Mouse (Mus musculus): ENCODE measurements at regions not wholly inside any gene's neighbourhood (a gene's known extent, or its start where the extent isn't known, plus 50 kb on each side); places are given as distances from the start of the nearest gene placed in this dataset.
"Not testable (repeated sequence)": the region's sequence is repeated elsewhere in the genome, so short reads cannot be mapped to it uniquely, and the experiment has no call there.

DNA sequence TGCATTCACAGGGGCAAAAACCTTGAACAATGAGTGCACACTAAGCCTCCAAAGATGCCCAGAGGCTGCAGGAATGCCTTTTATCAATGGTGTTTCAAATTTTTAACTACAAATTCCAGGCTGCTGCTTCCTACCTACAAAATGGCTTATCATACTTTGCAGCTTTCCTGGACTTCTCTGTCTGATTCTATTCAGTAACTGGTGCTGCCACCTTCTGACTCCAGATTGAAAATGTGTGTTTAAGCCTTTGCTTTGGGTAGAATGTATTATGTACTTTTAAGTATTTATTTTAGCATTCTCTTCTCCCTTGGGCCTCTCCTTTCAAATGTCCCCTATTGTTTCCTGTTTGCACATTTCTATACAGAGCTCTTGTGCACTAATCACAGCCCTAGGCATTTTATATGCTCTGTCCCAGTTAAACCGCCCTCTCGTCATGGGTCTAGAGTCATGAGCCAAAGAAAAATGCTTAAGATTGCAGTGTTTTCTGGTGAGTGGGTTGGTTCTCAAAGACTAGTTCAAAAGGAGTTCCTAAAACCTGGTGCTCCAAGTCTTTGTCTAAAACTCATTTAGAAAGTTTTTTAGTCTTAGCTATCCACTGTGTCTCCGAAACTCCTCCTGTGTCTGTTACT lies 472.3 kb upstream of the Dpp10 start:
- peak; percentile 8 to 48 for DNase-seq (ENCODE audit: low spot score in 2 of 2)

DNA sequence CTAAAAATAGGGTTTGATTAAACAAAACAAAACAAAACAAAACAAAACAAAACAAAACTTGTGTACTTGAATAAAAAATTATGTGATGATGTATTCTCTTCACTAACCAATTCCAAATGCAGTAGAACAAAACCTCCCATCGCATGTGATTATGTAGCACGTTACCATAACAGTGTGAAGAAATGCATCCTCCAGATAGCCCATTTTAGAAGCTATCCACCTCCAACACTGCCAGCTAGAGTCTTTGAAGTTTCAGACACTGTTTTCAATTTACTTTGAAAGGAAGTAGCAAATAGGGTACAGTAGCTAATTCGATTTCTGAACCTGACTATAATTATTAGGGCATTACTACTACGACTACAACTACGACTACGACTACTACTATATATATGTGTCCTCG lies 465.1 kb upstream of the Dpp10 start:
- no peak for DNase-seq (ENCODE audit: low spot score in 2 of 2)

- no peak for DNase-seq (ENCODE audit: low spot score in 2 of 2)
Observed at GRCm38 (mm10) chr1:124488456-124488855, 443.1 kb upstream of the Dpp10 start.

DNA sequence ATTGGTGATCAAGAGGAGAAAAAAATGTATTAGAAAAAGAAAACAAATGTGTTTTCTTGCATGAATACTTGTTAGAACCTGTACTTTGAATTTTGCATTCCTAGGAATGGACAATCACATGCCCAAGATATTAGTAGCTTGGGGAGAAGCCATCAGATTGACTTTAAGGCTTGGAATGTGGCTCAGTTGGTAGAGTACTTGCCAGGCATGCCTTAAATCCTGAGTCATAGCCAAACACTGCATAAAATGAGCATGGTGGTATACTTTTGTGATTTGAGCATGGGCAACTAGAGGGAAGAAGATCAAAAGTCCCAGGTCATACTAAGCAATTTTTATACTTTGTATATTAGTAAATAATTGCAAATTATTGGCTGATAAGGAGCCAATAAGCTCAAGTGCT lies 442.6 kb upstream of the Dpp10 start:
- DNase-seq (ENCODE audit: low spot score in 2 of 2): no peak

GRCm38 (mm10) chr1:124450128-124450527 lies 404.8 kb upstream of the Dpp10 start:
- peak in 1 of 2 experiments; percentile 17 for DNase-seq (ENCODE audit: low spot score in 2 of 2)

DNA sequence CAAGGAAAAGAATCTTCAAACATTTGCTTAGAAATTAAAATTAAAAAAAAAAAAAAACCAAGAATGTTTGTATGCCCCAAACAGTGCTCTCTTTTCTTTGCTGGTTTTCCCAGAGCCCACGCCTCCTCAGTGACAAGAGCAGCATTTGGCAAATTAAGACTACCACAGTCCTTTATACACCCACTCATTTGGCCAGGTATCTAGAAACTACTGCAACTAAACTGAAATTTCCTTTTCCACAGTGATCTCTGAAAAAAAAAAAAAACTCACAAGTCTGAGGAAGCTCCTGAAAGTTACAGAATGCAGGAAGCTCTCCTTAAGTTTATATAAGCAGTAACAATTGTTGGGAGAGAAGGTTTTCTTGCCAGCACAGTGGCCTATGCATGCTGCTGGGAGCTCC lies 394.2 kb upstream of the Dpp10 start:
- DNase-seq (ENCODE audit: low spot score in 2 of 2): no peak

DNA sequence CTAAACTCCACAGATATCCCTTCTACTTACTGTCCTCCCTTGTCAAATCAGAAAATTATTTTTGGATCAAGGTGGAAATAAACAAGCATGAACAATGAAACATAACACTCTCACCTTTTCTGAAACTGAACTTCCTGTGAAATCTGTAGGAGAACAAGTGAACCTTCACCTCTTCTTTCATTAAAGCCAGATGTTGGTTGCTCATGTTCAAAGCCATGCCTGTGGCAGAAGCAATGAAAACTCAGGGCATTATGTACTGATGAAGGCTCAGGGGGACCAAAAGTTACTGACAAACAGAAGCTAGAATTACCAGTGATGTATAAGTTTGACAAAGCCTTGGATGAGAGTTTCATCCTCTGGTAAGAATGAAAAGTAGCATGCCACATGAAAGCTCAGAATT lies 390.5 kb upstream of the Dpp10 start:
- DNase-seq (ENCODE audit: low spot score in 2 of 2): no peak

- DNase-seq (ENCODE audit: low spot score in 2 of 2): no peak
Observed at GRCm38 (mm10) chr1:124429583-124429982, 384.2 kb upstream of the Dpp10 start.

DNA sequence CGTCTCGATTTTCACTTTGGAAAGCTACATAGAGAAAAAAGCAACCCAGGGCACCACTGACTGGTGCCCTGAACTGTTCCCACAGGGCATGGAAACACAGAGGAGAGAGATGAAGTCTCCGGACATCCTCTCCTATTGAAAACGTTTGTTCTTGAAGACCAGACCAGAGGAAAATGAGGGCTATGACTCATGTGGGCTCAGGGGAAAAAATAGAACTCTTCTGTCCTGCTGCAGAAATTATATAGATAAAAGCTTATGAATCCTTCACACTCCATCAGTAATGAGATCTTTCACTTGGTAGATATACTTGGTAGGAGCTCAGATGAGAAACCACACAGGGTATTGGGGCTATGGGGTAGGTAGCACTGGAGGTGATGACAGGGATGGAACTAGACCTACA lies 371.4 kb upstream of the Dpp10 start:
- no peak for DNase-seq (ENCODE audit: low spot score in 2 of 2)

DNA sequence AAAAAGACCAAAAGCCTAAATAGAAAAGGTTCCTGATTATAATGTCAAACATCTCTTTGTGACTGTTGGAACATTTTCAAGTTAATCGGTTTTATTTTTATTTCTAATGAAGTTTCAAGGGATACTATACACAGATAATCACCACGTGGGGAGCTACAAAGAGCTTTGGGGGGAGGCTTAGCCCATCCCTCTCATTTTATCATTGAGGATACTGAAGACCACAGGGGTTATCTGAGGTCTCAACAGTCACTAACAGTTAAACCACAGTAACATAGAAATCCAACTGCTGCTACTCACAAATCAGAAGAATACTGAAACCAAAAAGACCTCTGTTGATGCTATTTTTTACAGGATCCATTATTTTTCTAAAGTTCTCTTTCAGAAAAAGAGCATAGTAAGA lies 364.9 kb upstream of the Dpp10 start:
- DNase-seq (ENCODE audit: low spot score in 2 of 2): no peak

- no peak for DNase-seq (ENCODE audit: low spot score in 2 of 2)
Observed at GRCm38 (mm10) chr1:124409781-124410180, 364.4 kb upstream of the Dpp10 start.

- peak in 1 of 2 experiments; percentile 22 for DNase-seq (ENCODE audit: low spot score in 2 of 2)
Observed at GRCm38 (mm10) chr1:124369604-124370003, 324.2 kb upstream of the Dpp10 start.

DNA sequence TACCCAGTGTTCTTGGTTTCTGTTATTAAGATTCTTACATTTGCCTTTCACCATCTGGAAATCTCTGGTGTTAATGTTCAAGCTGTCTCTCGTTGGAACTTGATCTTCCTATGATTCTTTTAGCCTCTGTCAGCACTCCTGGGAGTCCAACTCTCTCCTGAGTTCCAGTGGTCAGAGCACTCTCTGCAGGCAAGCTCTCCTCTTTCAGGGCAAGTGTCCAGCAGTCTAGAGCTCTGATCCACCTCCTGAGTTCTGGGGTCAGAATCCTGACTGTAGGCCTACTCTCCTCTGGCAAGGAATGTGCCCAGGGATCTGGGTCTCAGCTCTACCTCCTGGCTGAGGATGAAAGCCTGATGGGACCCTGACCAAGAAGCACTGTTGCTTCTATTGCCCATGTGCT lies 303.1 kb upstream of the Dpp10 start:
- DNase-seq (ENCODE audit: low spot score in 2 of 2): not testable (repeated sequence)

DNA sequence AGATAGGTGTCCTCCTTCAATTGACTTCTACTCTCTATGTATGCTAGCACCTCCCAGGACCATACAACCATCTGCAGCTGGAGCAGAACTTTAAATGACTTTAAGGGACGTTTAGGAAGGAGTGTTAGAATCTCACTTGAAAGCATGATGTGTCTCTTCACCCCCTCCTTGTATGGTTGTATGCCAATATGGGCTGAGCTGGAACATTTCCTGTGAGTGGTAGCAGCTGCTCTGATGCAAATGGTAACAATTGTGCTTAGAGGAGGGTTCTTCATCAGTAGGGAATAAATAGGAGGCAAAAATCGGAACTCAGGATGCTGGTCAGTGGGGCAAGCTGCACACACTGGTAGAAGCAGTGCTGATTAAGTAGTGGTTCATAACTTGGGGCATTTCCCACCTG lies 294.1 kb upstream of the Dpp10 start:
- DNase-seq (ENCODE audit: low spot score in 2 of 2): no peak

- DNase-seq (ENCODE audit: low spot score in 2 of 2): no peak
Observed at GRCm38 (mm10) chr1:124338648-124339047, 293.3 kb upstream of the Dpp10 start.

DNA sequence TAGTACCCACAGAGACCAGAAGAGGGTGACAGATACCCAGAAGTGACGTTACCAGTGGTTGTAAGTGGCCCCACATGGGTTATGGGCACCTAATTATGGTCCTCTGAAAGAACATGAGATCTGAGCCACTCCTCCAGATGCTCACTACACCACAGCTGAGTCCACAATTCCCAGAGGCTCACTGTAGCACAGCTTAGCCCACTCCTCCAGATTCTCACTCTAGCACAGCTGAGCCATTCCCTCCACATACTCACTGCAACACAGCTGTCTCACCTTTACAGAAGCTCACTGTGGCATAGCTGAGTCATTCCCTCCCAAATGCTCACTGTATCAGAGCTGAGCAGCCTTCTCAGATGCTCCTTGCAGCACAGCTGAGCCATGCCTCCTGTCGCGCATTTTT lies 286.9 kb upstream of the Dpp10 start:
- no peak for DNase-seq (ENCODE audit: low spot score in 2 of 2)
